Mouse (Mus musculus) liver, embryonic 14.5 days (tissue): Measurements from ENCODE around the gene Meox2.

Experiments
- CTCF ChIP-seq: IDR thresholded peaks from 2 replicates; pipeline ENCODE4 v1.5.1; 2016; ENCODE audit warnings: antibody characterized with exemption, low read depth, control low read depth
- EP300 ChIP-seq: IDR thresholded peaks from 2 replicates; pipeline ENCODE4 v1.6.1; 2016; ENCODE audit warnings: antibody characterized with exemption, low read depth

- TF ChIP-seq CTCF (no peak), EP300 (no peak)
Observed at GRCm38 (mm10) chr12:37119246-37119645, 10.9 kb downstream of the Meox2 start.
